Mouse (Mus musculus) heart, embryonic 14.5 days (tissue): ENCODE measurements around the gene Lca5l. TPM values are rescaled to one million over a fixed set of nuclear protein-coding genes. Genes with fewer than 3 reads are reported as not detected.
A peak's percentile ranks its signal among the peaks of the same experiment; 100 is the strongest.
"Not testable (repeated sequence)": the region's sequence is repeated elsewhere in the genome, so short reads cannot be mapped to it uniquely, and the experiment has no call there.

Experiments
- ATAC-seq: fragments of 200-750 bp; cut with Nextera tagmentation; 2 replicates; pipeline ENCODE4 v1.8.0; 2017; ENCODE audit warnings: low read depth, moderate TSS enrichment; ENCODE audit not compliant: insufficient number of reproducible peaks, insufficient read depth, low FRiP score
- H3K27ac ChIP-seq, 2 experiments: fragments of 200-500 bp in 1 of 2; fragments of 300-500 bp in 1 of 2; sonication (generic) in 1 of 2; replicated peaks in 1 of 2; 2 replicates each; pipeline ENCODE4 v1.5.1; 2012 to 2014; ENCODE audit warnings: low read depth in 2 of 2, low read length in 2 of 2, control low read depth in 1 of 2, mild to moderate bottlenecking in 1 of 2, mixed read lengths in 1 of 2; ENCODE audit not compliant: control insufficient read depth in 1 of 2, insufficient read depth in 1 of 2
- H3K27me3 ChIP-seq: fragments of 300-500 bp; sonication (generic); 2 replicates; pipeline ENCODE4 v1.6.1; 2014; ENCODE audit warnings: mild to moderate bottlenecking, low read length, control low read depth; ENCODE audit not compliant: control insufficient read depth, insufficient read depth
- H3K36me3 ChIP-seq: fragments of 300-500 bp; sonication (generic); 2 replicates; pipeline ENCODE4 v1.6.1; 2014; ENCODE audit warnings: mild to moderate bottlenecking, control low read depth, low read length, mixed read lengths; ENCODE audit not compliant: control insufficient read depth, insufficient read depth
- H3K4me1 ChIP-seq, 2 experiments: fragments of 200-500 bp in 1 of 2; fragments of 300-500 bp in 1 of 2; sonication (generic) in 1 of 2; 2 replicates each; pipeline ENCODE4 v1.6.1; 2012 to 2014; ENCODE audit warnings: low read length in 2 of 2, control low read depth in 1 of 2, mixed read lengths in 1 of 2; ENCODE audit not compliant: control insufficient read depth in 2 of 2, insufficient read depth in 2 of 2
- H3K4me2 ChIP-seq: fragments of 300-500 bp; sonication (generic); 2 replicates; pipeline ENCODE4 v1.6.1; 2014; ENCODE audit warnings: mild to moderate bottlenecking, low read length
- H3K4me3 ChIP-seq, 2 experiments: fragments of 200-500 bp in 1 of 2; fragments of 300-500 bp in 1 of 2; sonication (generic) in 1 of 2; 2 replicates each; pipeline ENCODE4 v1.5.1; 2012 to 2014; ENCODE audit warnings: low read length in 2 of 2, mild to moderate bottlenecking in 2 of 2, control low read depth in 1 of 2, low read depth in 1 of 2, moderate library complexity in 1 of 2; ENCODE audit not compliant: control insufficient read depth in 1 of 2, insufficient read depth in 1 of 2
- H3K9ac ChIP-seq: fragments of 300-500 bp; sonication (generic); 2 replicates; pipeline ENCODE4 v1.6.1; 2014; ENCODE audit warnings: mild to moderate bottlenecking, low read length
- H3K9me3 ChIP-seq: fragments of 300-500 bp; sonication (generic); 2 replicates; pipeline ENCODE4 v1.6.1; 2016; ENCODE audit warnings: low read length, control low read depth; ENCODE audit not compliant: control insufficient read depth
- WGBS: fragments of 180-500 bp; shearing (Covaris S2); extraction: QIAGEN DNeasy Blood & Tissue Kit; methylation state at CpG from one replicate; pipeline ENCODE4 v1.1.7; 2014; 5-methylcytosine and 5-hydroxymethylcytosine counted together
- polyA plus RNA-seq: library from polyadenylated mRNA; unstranded; fragments of >200 nt; fragmentation: Nextera tagmentation; extraction: Ambion mirVana; gene quantifications from 2 replicates; pipeline ENCODE4 v1.2.1, GENCODE M21; 2014

Gene Lca5l
- polyA plus RNA-seq, 1 experiment from 2014 or later = 2.0 TPM

- Histone ChIP-seq H3K27ac (peak within 1 kb of the TSS; percentile 15 to 44; a peak in 2 of 4 replicates), H3K4me3 (peak within 1 kb of the TSS; percentile 67 to 83), H3K36me3 (no peaks in the 10 kb centered on the region), H3K9me3 (0 out of 2 replicates have a peak, but pooled peaks cover 3% of the 10 kb centered on the region), H3K9ac (peak within 1 kb of the TSS; percentile 74), H3K4me1 (peaks cover 22 to 35% of the 10 kb centered on the region in 2 experiments), H3K4me2 (peak within 1 kb of the TSS; percentile 74), H3K27me3 (no peaks in the 10 kb centered on the region)
- WGBS = under 1% methylated on average over 66 of the region's 68 CpGs
- ATAC-seq = peak; percentile 95
Observed at GRCm38 (mm10) chr16:96145110-96145800, 46.8 kb downstream of the Lca5l start, which contains the start of gene Wrb. Gene Wrb, plus strand, starts transcription at chr16:96145407.

GRCm38 (mm10) chr16:96144748-96145109, 47.3 kb downstream of the Lca5l start:
- 28% methylated on average over 6 of the region's 6 CpGs for WGBS
- Histone ChIP-seq H3K4me2 (peak overlapping the region; percentile 18; the same call in 1 of the 2 replicates), H3K4me1 (peaks cover 18 to 30% of the 10 kb centered on the region in 2 experiments), H3K4me3 (peak overlapping the region in 1 of 2 experiments; percentile 67; a peak in 2 of 4 replicates)
- H3K27me3 ChIP-seq, H3K27ac ChIP-seq, H3K36me3 ChIP-seq, ATAC-seq, H3K9ac ChIP-seq, H3K9me3 ChIP-seq: not testable (repeated sequence)

GRCm38 (mm10) chr16:96128466-96128865, 63.6 kb downstream of the Lca5l start:
- H3K4me3 ChIP-seq = peak overlapping the region; percentile 77 to 96
- H3K9me3 ChIP-seq = no peaks in the 10 kb centered on the region
- H3K4me2 ChIP-seq = peak overlapping the region; percentile 78
- no peaks in the 10 kb centered on the region for H3K27me3 ChIP-seq
- WGBS = 4% methylated on average over 9 of the region's 9 CpGs
- ATAC-seq = no peak
- H3K36me3 ChIP-seq = peaks cover 32% of the 10 kb centered on the region
- peak overlapping the region; percentile 97 to 99 for H3K27ac ChIP-seq
- peak overlapping the region; percentile 82 for H3K9ac ChIP-seq
- H3K4me1 ChIP-seq = peaks cover 2 to 20% of the 10 kb centered on the region in 2 experiments; a peak in 3 of 4 replicates

GRCm38 (mm10) chr16:96127657-96128344, 64.3 kb downstream of the Lca5l start, which contains the start of gene Hmgn1:
Gene Hmgn1, minus strand, starts transcription at chr16:96127729.
- Histone ChIP-seq H3K9me3 (no peaks in the 10 kb centered on the region), H3K9ac (peak within 1 kb of the TSS; percentile 99), H3K27me3 (no peaks in the 10 kb centered on the region), H3K4me1 (peaks cover 2 to 20% of the 10 kb centered on the region in 2 experiments; a peak in 3 of 4 replicates), H3K36me3 (peaks cover 38% of the 10 kb centered on the region), H3K4me2 (peak within 1 kb of the TSS; percentile 91), H3K4me3 (peak within 1 kb of the TSS; percentile 90 to 96), H3K27ac (peak within 1 kb of the TSS; percentile 97 to 99)
- under 1% methylated on average over 57 of the region's 72 CpGs for WGBS
- ATAC-seq = peak; percentile 98

- peak overlapping the region; percentile 90 to 96 for H3K4me3 ChIP-seq
- peak; percentile 52 for ATAC-seq
- peaks cover 44% of the 10 kb centered on the region for H3K36me3 ChIP-seq
- H3K4me1 ChIP-seq = peaks cover 2 to 20% of the 10 kb centered on the region in 2 experiments; a peak in 3 of 4 replicates
- H3K27ac ChIP-seq = peak overlapping the region; percentile 97 to 98
- no peaks in the 10 kb centered on the region for H3K9me3 ChIP-seq
- no peaks in the 10 kb centered on the region for H3K27me3 ChIP-seq
- H3K4me2 ChIP-seq = peak overlapping the region; percentile 91
- under 1% methylated on average over 51 of the region's 52 CpGs for WGBS
- peak overlapping the region; percentile 99 for H3K9ac ChIP-seq
Observed at GRCm38 (mm10) chr16:96127288-96127656, 64.8 kb downstream of the Lca5l start.

- ATAC-seq = no peak
- Histone ChIP-seq H3K9ac (peak overlapping the region; percentile 99), H3K4me2 (peak overlapping the region; percentile 91), H3K4me3 (peak overlapping the region; percentile 90 to 96), H3K27me3 (no peaks in the 10 kb centered on the region), H3K9me3 (no peaks in the 10 kb centered on the region), H3K4me1 (peaks cover 2 to 20% of the 10 kb centered on the region in 2 experiments; a peak in 3 of 4 replicates), H3K36me3 (peaks cover 47% of the 10 kb centered on the region), H3K27ac (peak overlapping the region; percentile 97 to 98)
- under 1% methylated on average over 19 of the region's 19 CpGs for WGBS
Observed at GRCm38 (mm10) chr16:96126684-96127171, 65.3 kb downstream of the Lca5l start.

GRCm38 (mm10) chr16:96120022-96120623, 71.9 kb downstream of the Lca5l start:
- H3K4me2 ChIP-seq = no peak overlapping the region
- H3K9me3 ChIP-seq = no peaks in the 10 kb centered on the region
- H3K36me3 ChIP-seq = peaks cover 51% of the 10 kb centered on the region
- H3K27me3 ChIP-seq = no peaks in the 10 kb centered on the region
- peaks cover 0 to under 1% of the 10 kb centered on the region in 2 experiments; a peak in 1 of 4 replicates for H3K4me1 ChIP-seq
- no peak overlapping the region for H3K4me3 ChIP-seq
- H3K27ac ChIP-seq = 0 out of 4 replicates have a peak overlapping the region, but pooled peaks of 1 of the 2 experiments have one; percentile 12
- ATAC-seq = no peak
- WGBS = 77% methylated on average over 4 of the region's 4 CpGs
- no peak overlapping the region for H3K9ac ChIP-seq
